Mouse (Mus musculus) heart, postnatal 0 days (tissue): Measurements from ENCODE around the gene 2700081O15Rik.
"Not testable (repeated sequence)": the region's sequence is repeated elsewhere in the genome, so short reads cannot be mapped to it uniquely, and the experiment has no call there.

ENCODE experiments used
- CTCF ChIP-seq: IDR thresholded peaks from 2 replicates; pipeline ENCODE4 v1.5.1; 2016; ENCODE audit warnings: antibody characterized with exemption, control low read depth, low read depth
- EP300 ChIP-seq: IDR thresholded peaks from 2 replicates; pipeline ENCODE4 v1.6.1; 2016; ENCODE audit warnings: antibody characterized with exemption, low read depth

DNA sequence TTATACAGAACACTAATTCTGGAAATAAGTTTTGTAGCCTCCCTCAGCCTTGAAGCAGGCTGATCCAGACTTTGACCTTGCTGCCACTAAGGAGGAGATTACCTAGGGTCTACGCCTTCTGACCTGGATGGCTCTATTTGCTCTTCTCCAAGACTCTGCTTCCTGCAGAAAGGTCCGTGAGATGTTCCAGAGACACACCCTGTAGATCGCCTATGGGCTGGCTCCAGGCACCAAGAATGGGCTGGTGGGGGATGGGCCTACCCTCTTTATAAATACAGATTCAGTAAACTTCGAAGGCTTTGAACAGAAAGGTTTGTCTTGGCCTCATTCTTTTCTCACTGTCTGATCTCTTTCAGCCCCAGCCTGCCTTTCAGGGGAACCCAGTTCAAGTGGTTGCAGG is 48.0 kb upstream of the 2700081O15Rik start:
- TF ChIP-seq CTCF, EP300: not testable (repeated sequence)
